Mouse (Mus musculus) stomach, postnatal 0 days (tissue): ENCODE results near the gene Arid1b.

ENCODE experiments used
- CTCF ChIP-seq: IDR thresholded peaks from 2 replicates; pipeline ENCODE4 v1.5.1; 2016; ENCODE audit warnings: antibody characterized with exemption, low read depth, mild to moderate bottlenecking, moderate library complexity
- EP300 ChIP-seq: optimal IDR thresholded peaks from 2 replicates; pipeline ENCODE3; 2016; ENCODE audit warnings: antibody characterized with exemption

- TF ChIP-seq CTCF (no peak), EP300 (no peak)
Observed at GRCm38 (mm10) chr17:5057286-5057685, 63.2 kb downstream of the Arid1b start.
